Mouse (Mus musculus): ENCODE results near the gene C2cd3. TPM values are rescaled to one million over a fixed set of nuclear protein-coding genes. Genes with fewer than 3 reads are reported as not detected.
A peak's percentile ranks its signal among the peaks of the same experiment; 100 is the strongest.

Gene C2cd3
- total RNA-seq, 2 experiments from 2014 or later, result 11.5 to 15.0 TPM

DNA sequence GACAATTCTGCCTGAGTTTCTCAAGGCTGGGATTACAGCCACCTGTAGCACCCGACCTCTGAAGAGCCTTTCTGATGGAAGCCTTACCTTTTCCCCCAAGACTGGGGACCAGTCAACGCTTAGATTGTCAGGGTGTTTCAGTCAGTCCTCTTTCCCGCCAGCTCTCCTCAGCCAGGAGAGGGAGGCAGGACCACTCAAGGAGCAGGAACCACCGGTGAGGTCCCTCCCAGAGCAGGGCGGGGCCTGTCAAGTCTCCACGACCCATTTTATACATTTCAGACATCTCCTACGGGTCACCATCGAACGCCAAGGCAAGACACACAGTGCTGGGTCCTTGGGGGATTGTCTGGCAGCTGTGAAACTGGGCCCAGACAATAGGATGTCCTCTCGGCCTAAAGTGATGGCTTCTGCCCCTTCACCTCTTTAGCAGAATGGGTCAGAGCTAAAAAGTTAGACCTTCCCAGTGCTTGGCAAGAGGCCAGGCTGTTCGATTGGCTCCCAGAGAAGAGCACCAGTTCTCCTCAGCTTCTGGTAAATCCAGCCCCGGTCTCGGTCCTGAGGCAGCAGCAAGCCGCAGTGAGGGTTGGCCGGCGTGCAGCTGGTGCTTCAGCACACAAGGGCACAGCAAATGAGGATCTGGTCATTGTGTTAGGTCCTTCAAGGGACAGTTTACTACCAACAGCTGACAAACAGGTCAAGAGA is 128.4 kb downstream of the C2cd3 start:
- peak; percentile 43 for DNase-seq

DNA sequence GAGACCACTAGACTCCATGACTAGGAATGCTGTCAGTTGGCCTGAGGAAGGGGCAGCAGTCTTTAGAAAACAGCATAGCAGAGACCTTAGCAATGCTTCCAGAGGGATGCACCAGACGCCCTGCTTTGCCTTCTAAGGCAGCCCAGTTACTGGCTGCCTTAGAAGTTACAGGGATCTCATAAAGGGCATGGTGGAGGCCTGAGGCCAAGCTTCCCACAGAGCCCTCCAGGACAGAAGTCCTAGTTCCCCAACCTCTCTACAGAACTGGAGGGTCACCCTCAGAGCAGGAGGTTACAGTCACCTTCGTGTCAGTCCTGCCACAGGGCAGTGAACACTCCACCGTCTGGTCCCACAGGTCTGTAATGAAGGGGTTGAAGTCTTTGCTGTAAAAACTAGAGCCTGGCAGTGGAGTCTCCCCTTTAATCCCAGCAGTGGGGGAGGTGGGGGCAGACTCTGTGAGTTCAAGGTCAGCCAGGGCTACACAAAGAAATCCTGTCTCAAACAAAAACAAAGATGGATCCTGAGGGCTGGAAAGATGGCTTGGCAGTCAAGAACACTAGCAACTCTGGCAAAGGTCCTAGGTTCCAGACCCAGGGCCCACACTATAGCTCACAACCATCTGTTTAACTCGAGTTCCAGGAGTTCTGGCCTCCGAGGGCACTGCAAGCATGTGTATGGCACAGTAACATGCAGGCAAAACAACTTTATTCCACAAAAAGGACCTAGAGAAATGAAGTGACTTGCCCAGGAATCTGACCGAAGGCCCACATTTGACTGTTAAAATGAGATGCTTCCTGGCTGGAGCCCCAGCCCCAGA is 129.2 kb downstream of the C2cd3 start:
- DNase-seq, result no peak

DNA sequence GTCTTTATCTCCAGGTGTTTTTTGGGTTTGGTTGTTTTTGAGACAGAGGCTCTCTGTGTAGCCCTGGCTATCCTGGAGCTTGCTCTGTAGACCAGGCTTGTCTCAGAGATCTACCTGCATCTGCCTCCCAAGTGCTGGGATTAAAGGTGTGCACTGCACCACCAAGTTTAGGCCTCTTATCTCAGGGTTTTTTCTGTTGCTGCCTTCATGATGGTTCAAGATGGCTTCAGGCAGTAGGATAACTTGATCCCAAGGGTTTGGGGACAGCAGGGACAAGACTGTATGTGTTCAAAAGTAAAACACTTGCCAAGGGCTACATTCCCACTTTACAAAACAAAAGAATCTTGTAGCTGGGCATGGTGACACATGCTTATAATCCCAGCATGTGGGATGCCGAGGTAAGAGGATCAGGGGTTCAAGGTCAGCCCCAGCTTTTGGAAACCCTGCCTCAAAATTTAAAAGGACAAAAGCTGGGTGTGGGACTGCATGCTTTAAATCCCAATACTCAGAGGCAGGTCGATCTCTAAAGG is 129.9 kb downstream of the C2cd3 start:
- no peak for DNase-seq

DNA sequence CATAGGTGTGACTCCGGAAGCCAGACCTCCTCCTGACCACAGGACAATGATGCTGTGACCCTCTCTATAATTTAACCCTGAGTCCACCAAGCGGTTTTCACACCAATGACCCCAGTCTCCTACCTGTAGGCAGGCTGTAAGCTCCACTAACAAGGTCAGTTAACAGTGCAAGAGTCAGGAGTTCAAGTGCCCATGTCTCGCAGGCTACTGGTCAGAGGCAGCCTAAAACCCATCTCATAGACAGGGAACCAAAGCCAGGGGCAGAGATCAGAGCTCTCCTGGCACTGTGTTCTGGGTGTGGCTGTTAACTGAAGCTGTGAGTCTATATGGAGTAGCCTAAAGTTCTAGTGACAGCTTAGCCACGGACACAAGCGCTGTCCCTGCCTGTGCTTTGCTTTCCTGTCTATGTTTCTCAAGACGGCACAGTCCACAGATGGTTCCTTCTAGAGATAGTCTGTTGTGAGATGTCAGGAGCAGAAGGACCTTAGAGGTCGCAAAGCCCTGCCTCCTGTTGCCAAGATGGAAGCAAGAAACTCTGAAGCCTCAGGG is 130.4 kb downstream of the C2cd3 start:
- DNase-seq, result no peak

DNA sequence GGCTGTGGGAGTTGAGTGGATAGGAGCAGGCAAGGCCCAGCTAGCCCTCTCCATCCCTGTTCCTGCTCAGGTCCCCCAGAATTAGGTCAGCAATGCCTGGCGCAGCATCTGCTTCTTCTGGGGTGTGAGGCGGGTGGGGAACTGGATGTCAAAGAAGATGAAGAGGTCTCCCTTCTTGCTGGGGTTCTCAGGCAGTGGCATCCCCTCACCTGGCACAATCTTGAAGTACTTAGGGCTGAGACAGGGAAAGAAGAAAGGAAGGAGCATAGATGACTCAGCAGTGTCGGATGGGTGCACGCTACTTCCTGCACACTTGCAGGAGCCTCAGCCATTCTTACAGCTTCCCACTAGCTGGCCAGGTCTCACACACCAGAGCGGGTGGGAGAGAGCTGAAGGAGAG is 131.0 kb downstream of the C2cd3 start:
- no peak for DNase-seq

DNA sequence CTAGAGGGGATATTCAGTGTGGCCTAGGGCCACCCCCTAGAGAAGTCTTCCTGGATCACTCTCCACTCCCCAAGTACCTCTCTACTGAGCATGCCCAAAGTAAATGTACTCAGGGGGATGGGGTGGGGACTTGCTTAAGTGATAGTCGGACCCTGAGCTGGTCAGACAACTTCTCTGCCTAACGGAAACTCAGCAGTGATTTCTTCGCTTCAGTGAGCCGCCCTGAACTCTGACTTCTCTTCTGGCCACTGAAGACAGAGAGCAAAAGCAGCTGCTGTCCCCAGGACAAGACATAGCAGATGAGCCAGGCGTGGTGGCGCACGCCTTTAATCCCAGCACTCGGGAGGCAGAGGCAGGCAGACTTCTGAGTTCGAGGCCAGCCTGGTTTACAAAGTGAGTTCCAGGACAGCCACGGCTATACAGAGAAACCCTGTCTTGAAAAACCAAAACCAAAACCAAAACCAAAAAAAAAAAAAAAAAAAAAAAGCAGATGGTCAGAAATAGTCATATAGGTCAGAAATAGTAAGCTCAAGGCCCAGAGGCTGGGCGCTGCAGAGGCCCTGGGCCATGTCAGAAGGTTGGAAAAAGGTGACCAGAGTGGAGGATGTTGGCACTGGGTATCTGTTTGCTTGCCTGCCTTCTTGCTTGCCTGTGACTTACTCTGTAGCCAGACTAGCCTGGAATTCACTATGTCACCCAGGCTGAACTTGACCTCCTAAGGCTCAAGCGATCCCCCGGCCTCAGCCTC is 132.9 kb downstream of the C2cd3 start:
- DNase-seq, result no peak

DNA sequence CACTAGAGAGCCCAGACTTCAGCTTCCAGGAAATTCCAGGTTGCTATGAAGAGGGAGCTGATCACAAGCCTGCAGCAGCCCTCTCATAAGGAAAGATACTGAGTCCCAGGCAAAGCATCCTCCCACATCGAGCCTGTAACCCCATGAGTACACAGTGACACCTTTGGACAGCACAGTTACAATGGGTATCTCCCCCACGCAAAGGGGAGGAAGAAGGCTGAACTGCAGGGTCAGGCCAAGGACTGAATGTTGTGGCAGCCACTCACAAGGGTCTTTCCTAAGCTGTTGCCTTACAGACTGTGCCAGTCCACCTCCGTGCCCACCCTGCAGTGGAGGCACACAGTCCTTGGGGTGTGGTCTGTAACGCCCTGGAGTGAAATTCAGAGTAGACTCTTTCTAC is 134.5 kb downstream of the C2cd3 start:
- DNase-seq, result no peak

DNA sequence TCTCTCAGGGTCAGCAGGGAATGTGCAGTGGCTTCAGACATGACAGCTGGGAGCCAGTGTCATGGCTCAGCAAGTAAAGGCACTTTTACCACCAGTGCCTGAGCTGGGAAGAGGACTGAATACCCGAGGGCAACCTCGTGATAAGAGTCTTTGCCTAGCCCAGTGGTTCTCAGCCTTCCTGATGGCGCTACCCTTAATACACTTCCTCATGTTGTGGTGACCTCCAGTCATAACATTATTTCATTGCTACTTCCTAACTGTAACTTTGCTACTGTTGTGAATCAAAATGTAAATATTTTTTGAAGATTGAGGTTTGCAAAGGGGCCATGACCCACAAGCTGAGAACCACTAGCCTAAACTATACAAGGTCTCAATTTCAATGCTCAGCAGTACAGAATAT is 136.6 kb downstream of the C2cd3 start:
- DNase-seq, result no peak

DNA sequence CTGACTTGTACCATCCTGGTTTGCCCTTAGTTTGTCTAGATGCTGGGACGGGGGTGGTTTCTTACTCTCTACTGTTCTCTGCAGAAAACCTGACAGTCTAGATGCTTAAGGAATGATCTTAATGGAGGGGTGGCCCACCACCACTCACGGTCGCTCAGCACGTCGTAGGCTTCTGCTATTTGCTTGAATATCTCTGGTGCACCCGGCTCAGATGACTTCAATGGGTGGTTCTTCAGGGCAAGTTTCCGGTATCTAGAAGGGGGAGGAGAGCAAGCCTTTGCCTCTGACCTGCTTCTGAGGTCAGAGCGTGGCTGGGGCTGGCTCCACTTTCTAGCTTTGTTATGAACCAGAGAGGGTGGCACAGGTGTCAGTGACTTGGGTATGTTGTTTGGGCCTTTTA is 139.6 kb downstream of the C2cd3 start:
- DNase-seq, result no peak

DNA sequence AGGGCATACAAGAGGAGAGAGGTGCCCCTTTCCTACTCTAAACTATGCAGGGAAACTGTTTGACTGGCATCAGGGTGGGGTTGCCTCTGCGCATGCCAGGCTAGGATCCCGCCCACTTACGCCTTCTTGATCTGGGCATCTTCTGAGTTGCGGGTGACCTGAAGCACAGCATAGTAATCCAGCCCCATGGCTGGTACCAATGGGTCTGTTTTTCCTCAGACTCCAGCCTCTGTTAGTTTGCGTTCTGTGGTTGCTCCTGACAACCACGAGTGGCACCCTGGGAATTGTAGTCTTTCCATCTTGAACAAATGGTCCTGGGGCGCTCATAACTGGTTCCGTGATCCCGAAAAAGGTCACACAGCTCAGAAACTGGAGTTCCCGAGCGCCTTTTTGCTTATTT is 142.5 kb downstream of the C2cd3 start, which contains the start of gene Dnajb13:
Dnajb13 (minus strand) TSS at position 388 of the 400 bp plus-strand sequence.
- no peak for DNase-seq

Other genes starting within 250 kb of the C2cd3 start
- 1 to 10 TPM; 6.8 to 7.7 TPM for gene Lipt2, start 213.0 kb upstream of the C2cd3 start, total RNA-seq (2021)
- gene Kcne3, start 195.7 kb upstream of the C2cd3 start, total RNA-seq (2021), result 1 to 10 TPM; 1.8 to 3.8 TPM
- gene Pgm2l1, start 144.8 kb upstream of the C2cd3 start, total RNA-seq (2021), result 1 to 10 TPM; 5.6 to 6.1 TPM
- 10 to 100 TPM; 10.5 to 11.1 TPM for gene P4ha3, start 86.7 kb upstream of the C2cd3 start, total RNA-seq (2021)
- 10 to 100 TPM; 50.7 to 56.0 TPM for gene Ppme1, start 74 bp downstream of the C2cd3 start, total RNA-seq (2021)
- gene Ucp3, start 100.8 kb downstream of the C2cd3 start, total RNA-seq (2021), result 10 to 100 TPM; 15.2 to 16.5 TPM
- gene Ucp2, start 121.1 kb downstream of the C2cd3 start, total RNA-seq (2021), result 100 to 1,000 TPM; 338 to 355 TPM
- gene Dnajb13, start 142.7 kb downstream of the C2cd3 start, total RNA-seq (2021), result not detected
- 10 to 100 TPM in 1 of 2 experiments, 1 to 10 TPM in 1; 9.7 to 10.6 TPM for gene Coa4, start 164.8 kb downstream of the C2cd3 start, total RNA-seq (2021)
- 10 to 100 TPM; 84.1 to 84.7 TPM for gene Rab6a, start 235.2 kb downstream of the C2cd3 start, total RNA-seq (2021)
- gene Mrpl48, start 236.1 kb downstream of the C2cd3 start, total RNA-seq (2021), result 10 to 100 TPM; 74.9 to 78.5 TPM

All from heart, postnatal 4 days (tissue).